Mouse (Mus musculus) left cerebral cortex, adult 8-10 months (tissue): Measurements from ENCODE around the gene Rbm15. TPM values are rescaled to one million over a fixed set of nuclear protein-coding genes. Genes with fewer than 3 reads are reported as not detected.
A peak's percentile ranks its signal among the peaks of the same experiment; 100 is the strongest.

Source experiments
- DNase-seq, 2 experiments: peaks; one replicate each; pipeline ENCODE4 v3.0.0; 2022; ENCODE audit warnings: low spot score in 2 of 2
- total RNA-seq, 4 experiments: library from RNA; stranded (reverse); gene quantifications; 2 replicates each; pipeline ENCODE4 v1.2.4; 2022

Rbm15 gene
- 10 to 100 TPM; 25.5 to 27.4 (median 26.5) TPM for total RNA-seq

- DNase-seq, result peak; percentile 93 to 99
These were observed at the start of gene Rbm15 for GRCm38 (mm10) chr3:107333381-107334201. Gene Rbm15, minus strand, starts transcription at chr3:107333673.

- DNase-seq, result peak; percentile 31 to 32
These were observed 45.9 kb upstream of the Rbm15 start for GRCm38 (mm10) chr3:107379422-107379821.

GRCm38 (mm10) chr3:107378626-107379025 is 45.2 kb upstream of the Rbm15 start:
- DNase-seq, result no peak

GRCm38 (mm10) chr3:107374948-107375664 is 41.6 kb upstream of the Rbm15 start:
- DNase-seq, result no peak

- no peak for DNase-seq
These were observed 35.7 kb upstream of the Rbm15 start for GRCm38 (mm10) chr3:107369156-107369555.

GRCm38 (mm10) chr3:107367938-107368599 is 34.6 kb upstream of the Rbm15 start:
- DNase-seq, result peak in 1 of 2 experiments; percentile 59

GRCm38 (mm10) chr3:107365341-107365740 is 31.9 kb upstream of the Rbm15 start:
- DNase-seq, result no peak

- no peak for DNase-seq
These were observed 29.9 kb upstream of the Rbm15 start for GRCm38 (mm10) chr3:107363391-107363790.

- DNase-seq, result no peak
These were observed 26.9 kb upstream of the Rbm15 start for GRCm38 (mm10) chr3:107360341-107360740.

GRCm38 (mm10) chr3:107357700-107358234 is 24.3 kb upstream of the Rbm15 start:
- DNase-seq, result no peak

GRCm38 (mm10) chr3:107356964-107357441 is 23.5 kb upstream of the Rbm15 start:
- peak; percentile 58 to 59 for DNase-seq

GRCm38 (mm10) chr3:107355618-107356260 is 22.3 kb upstream of the Rbm15 start:
- no peak for DNase-seq

GRCm38 (mm10) chr3:107351706-107352105 is 18.2 kb upstream of the Rbm15 start:
- DNase-seq, result no peak

GRCm38 (mm10) chr3:107349006-107349405 is 15.5 kb upstream of the Rbm15 start:
- DNase-seq, result no peak

- no peak for DNase-seq
These were observed 11.7 kb upstream of the Rbm15 start for GRCm38 (mm10) chr3:107345033-107345725.

- no peak for DNase-seq
These were observed 10.5 kb upstream of the Rbm15 start for GRCm38 (mm10) chr3:107343971-107344370.

- DNase-seq, result no peak
These were observed 895 bp upstream of the Rbm15 start for GRCm38 (mm10) chr3:107334202-107334934.

- peak; percentile 86 to 99 for DNase-seq
These were observed 503 bp downstream of the Rbm15 start for GRCm38 (mm10) chr3:107332960-107333380.

GRCm38 (mm10) chr3:107332127-107332959 is 1.1 kb downstream of the Rbm15 start:
- DNase-seq, result peak in 1 of 2 experiments; percentile 68
